Mouse (Mus musculus): ENCODE measurements at regions not wholly inside any gene's neighbourhood (a gene's known extent, or its start where the extent isn't known, plus 50 kb on each side); places are given as distances from the start of the nearest gene placed in this dataset.

DNA sequence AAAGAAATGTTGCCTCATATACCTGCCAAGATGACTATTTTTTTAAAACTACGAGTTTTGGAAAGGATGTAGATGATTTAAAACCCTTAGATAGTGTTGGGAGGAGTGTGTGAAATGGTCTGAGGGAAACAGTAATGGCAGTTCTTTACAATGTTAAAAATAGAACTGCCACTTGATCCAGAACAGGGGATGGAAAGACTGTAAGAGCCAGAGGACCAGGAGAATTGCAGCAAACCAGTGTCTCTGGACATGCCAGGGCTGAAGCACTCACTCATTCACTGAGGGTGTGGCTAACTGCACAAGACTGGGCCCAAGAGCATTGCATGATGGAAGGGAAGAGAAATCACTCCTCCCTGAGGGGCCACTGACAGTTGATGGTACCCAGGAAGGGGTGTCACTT, 53.9 kb upstream of the Rasgef1b start:
- TF ChIP-seq POLR2A (IDR thresholded peaks at IDR 0.05; ENCODE audit: borderline replicate concordance, insufficient read depth, low read length) (no peak), CTCF (IDR thresholded peaks at IDR 0.05; ENCODE audit: borderline replicate concordance, insufficient read depth, low read depth, low read length) (no peak)
- H3K27me3 ChIP-seq (ENCODE audit: control insufficient read depth, insufficient read depth, low read length) = no peaks in the 10 kb centered on the region
- H3K4me1 ChIP-seq (ENCODE audit: control insufficient read depth, insufficient read depth, low read length) = no peaks in the 10 kb centered on the region
- H3K27ac ChIP-seq (ENCODE audit: insufficient read depth, low read length) = no peak overlapping the region
- 88% methylated on average over 1 of the region's 1 CpGs for WGBS
- no peak for DNase-seq
- no peak overlapping the region for H3K4me3 ChIP-seq (replicated peaks; ENCODE audit: insufficient read depth, low read depth, low read length)

DNA sequence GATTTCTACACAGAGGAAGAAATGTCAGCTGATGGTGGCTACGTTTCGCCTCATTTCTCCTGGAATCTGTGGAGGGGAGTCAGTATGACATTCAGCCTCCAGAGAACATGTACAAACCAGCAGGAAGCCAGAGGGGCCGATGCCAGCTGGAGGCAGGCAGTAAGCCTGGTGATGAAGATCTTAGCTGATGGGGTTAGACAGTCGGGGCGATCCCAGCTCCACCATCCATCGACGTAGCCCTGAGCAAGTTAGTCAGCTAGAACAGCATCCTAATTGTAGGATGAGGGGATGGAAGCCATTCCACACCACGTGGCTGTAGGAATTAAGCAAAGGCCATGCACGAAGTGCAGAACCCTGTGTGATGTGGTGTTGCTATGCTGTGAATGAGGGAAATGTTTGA, 57.0 kb upstream of the Rasgef1b start:
- 36% methylated on average over 9 of the region's 9 CpGs for WGBS
- Histone ChIP-seq H3K27ac (ENCODE audit: insufficient read depth, low read length) (no peak overlapping the region), H3K27me3 (ENCODE audit: control insufficient read depth, insufficient read depth, low read length) (no peaks in the 10 kb centered on the region; the same call in 1 of the 2 replicates), H3K4me1 (ENCODE audit: control insufficient read depth, insufficient read depth, low read length) (no peaks in the 10 kb centered on the region), H3K4me3 (replicated peaks; ENCODE audit: insufficient read depth, low read depth, low read length) (no peak overlapping the region)
- DNase-seq = no peak
- TF ChIP-seq POLR2A (IDR thresholded peaks at IDR 0.05; ENCODE audit: borderline replicate concordance, insufficient read depth, low read length) = no peak
- no peak for TF ChIP-seq CTCF (IDR thresholded peaks at IDR 0.05; ENCODE audit: borderline replicate concordance, insufficient read depth, low read depth, low read length)

DNA sequence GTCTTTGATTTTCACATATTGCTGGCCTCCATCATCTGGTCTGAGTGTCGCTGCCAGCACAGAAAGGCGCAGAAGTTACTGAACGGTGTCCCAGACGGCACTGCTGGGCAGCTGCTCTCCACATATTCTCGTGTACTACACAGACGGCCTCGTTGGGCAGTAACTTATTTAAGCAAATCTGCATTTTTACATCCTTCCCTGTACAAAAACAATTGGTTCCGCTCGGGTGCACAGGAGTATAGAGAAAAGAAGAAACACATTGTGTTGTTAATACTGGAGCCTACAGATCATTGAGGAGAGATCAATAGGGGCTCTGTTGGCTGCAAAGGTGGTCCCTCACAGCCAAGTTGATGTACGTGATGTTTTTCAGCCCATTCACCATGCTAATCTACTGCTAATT, 58.4 kb upstream of the Rasgef1b start:
- no peak overlapping the region for H3K27ac ChIP-seq (ENCODE audit: insufficient read depth, low read length)
- 26% methylated on average over 10 of the region's 10 CpGs for WGBS
- TF ChIP-seq CTCF (IDR thresholded peaks at IDR 0.05; ENCODE audit: borderline replicate concordance, insufficient read depth, low read depth, low read length) = no peak
- TF ChIP-seq POLR2A (IDR thresholded peaks at IDR 0.05; ENCODE audit: borderline replicate concordance, insufficient read depth, low read length) = no peak
- no peak for DNase-seq
- no peaks in the 10 kb centered on the region; the same call in 1 of the 2 replicates for H3K27me3 ChIP-seq (ENCODE audit: control insufficient read depth, insufficient read depth, low read length)
- no peaks in the 10 kb centered on the region for H3K4me1 ChIP-seq (ENCODE audit: control insufficient read depth, insufficient read depth, low read length)
- no peak overlapping the region for H3K4me3 ChIP-seq (replicated peaks; ENCODE audit: insufficient read depth, low read depth, low read length)

DNA sequence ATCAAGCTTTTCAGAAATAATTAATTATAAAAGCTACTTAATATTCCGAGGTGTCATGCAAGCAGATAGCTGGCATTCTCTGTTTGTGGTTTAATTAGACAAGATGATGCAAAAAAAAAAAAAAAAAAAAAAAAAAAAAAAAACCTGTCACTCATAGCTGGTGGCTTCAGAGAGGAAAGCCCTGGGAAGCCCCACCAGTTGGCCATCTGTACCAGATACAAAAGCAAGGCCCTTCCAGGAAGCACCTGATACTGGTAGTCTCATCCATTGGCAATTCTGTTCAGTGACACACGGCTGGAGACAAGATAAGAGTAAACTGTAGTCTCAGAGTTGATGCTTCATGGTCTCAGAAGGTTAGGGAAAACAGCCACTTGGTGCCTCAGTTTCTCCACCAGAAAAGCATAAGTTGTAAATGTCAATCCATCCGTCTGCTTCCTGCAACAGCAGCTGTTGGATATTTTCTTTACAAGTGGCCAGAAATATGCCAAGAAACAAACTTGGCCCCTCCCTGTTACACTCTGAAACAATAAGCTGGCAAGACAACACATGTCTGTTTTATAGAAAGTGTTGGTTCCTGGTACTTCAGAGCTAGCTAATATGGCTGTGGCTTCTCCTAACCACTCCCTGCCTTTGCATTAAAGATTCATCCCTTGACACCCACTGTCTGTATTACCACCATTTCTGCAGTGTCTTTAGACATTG, 59.0 kb upstream of the Rasgef1b start:
- no peak for DNase-seq
- Histone ChIP-seq H3K27me3 (ENCODE audit: control insufficient read depth, insufficient read depth, low read length) (no peaks in the 10 kb centered on the region; the same call in 1 of the 2 replicates), H3K27ac (ENCODE audit: insufficient read depth, low read length) (no peak overlapping the region), H3K4me1 (ENCODE audit: control insufficient read depth, insufficient read depth, low read length) (no peaks in the 10 kb centered on the region), H3K4me3 (replicated peaks; ENCODE audit: insufficient read depth, low read depth, low read length) (no peak overlapping the region)
- 44% methylated on average over 3 of the region's 3 CpGs for WGBS
- TF ChIP-seq CTCF (IDR thresholded peaks at IDR 0.05; ENCODE audit: borderline replicate concordance, insufficient read depth, low read depth, low read length) (no peak), POLR2A (IDR thresholded peaks at IDR 0.05; ENCODE audit: borderline replicate concordance, insufficient read depth, low read length) (no peak)

DNA sequence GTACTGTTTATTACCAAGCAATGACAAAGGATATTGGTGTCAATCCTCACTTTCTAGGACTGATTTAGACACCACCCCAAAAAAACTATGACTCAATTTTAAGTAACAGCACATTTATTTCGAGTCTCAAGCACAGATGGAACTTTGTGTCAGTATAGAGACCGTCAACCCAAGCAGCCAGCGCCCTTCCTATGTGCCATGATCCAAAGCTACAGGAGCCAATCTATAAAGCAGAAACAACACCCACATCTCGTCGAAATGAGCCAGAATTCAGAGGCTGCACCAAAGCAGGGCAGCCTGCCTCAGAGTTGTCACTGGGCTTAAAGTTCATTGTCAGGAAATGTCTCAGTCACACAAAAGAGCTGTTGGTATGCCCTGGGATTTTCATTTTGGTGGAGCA, 61.9 kb upstream of the Rasgef1b start:
- no peak for TF ChIP-seq POLR2A (IDR thresholded peaks at IDR 0.05; ENCODE audit: borderline replicate concordance, insufficient read depth, low read length)
- TF ChIP-seq CTCF (IDR thresholded peaks at IDR 0.05; ENCODE audit: borderline replicate concordance, insufficient read depth, low read depth, low read length) = no peak
- H3K4me1 ChIP-seq (ENCODE audit: control insufficient read depth, insufficient read depth, low read length) = no peaks in the 10 kb centered on the region
- H3K27me3 ChIP-seq (ENCODE audit: control insufficient read depth, insufficient read depth, low read length) = no peaks in the 10 kb centered on the region; the same call in 1 of the 2 replicates
- DNase-seq = no peak
- no peak overlapping the region for H3K27ac ChIP-seq (ENCODE audit: insufficient read depth, low read length)
- H3K4me3 ChIP-seq (replicated peaks; ENCODE audit: insufficient read depth, low read depth, low read length) = no peak overlapping the region
- 89% methylated on average over 5 of the region's 5 CpGs for WGBS

DNA sequence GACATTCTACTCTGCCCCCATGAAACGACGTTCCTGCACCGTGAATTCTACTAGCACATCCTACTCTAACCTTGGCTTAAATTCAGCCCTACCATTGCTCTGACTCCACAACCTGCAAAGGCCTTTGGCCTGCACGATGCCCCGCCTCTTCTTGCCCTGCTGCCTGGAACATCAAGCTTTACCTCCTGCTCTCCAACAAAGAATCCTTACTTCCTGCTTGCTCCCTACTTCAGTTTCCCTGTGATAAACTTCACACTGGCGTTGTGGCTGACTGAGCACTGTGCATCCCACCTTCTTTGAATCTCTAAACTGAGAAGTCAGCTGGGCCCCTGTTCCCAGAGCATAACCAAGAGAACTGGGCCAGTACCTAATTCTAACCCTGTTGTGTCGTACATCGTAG, 71.7 kb upstream of the Rasgef1b start:
- Histone ChIP-seq H3K4me1 (ENCODE audit: control insufficient read depth, insufficient read depth, low read length) (no peaks in the 10 kb centered on the region), H3K27me3 (ENCODE audit: control insufficient read depth, insufficient read depth, low read length) (no peaks in the 10 kb centered on the region), H3K27ac (ENCODE audit: insufficient read depth, low read length) (no peak overlapping the region), H3K4me3 (replicated peaks; ENCODE audit: insufficient read depth, low read depth, low read length) (no peak overlapping the region)
- WGBS = 73% methylated on average over 8 of the region's 8 CpGs
- no peak for DNase-seq
- TF ChIP-seq CTCF (IDR thresholded peaks at IDR 0.05; ENCODE audit: borderline replicate concordance, insufficient read depth, low read depth, low read length) (no peak), POLR2A (IDR thresholded peaks at IDR 0.05; ENCODE audit: borderline replicate concordance, insufficient read depth, low read length) (no peak)

DNA sequence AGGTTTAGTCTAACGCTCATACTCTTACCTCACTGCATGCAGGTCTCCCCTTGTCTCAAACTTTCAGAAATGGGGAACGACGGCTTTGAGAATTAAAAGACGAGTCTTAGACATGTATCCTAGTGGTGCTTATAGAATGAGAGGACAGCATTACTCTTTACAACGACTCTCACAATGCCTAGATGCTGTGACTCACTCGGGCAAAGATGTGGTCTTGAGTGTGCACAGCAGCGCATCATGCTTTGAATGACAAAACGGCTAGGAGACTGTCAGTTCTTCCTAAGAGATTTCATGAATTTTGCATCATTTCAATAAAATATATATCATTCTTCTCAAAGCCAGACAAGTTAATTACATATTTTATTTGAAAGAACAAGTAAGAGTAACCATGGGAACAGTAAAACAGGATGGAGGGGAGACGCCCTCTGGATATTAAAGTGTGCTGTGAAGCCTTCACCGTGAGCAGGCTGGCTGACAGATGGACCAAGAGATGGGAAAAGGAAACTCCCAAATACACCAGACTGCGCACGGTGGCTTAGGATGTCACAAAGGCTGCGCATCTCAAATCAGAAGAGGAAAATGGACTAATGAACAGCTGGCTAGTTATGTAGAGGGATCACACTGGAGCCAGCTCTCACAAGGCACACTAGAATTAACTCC, 73.1 kb upstream of the Rasgef1b start:
- 46% methylated on average over 13 of the region's 13 CpGs for WGBS
- H3K27ac ChIP-seq (ENCODE audit: insufficient read depth, low read length) = no peak overlapping the region

DNA sequence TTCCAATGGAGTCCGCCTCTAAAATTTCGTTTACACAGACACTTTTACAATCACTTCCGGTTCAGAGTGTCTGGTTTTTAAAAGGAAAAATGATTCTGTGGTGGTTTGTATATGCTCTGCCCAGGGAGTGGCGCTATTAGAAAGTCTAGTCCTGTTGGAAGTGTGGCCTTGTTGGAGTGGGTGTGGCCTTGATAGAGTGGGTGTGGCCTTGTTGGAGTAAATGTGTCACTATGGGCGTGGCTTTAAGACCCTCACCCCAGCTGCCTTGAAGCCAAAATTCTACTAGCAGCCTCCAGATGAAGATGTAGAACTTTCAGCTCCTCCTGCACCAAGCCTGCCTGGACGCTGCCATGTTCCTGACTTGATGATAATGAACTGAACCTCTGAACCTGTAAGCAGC, 79.2 kb upstream of the Vamp9 start:
- TF ChIP-seq CTCF (IDR thresholded peaks at IDR 0.05; ENCODE audit: borderline replicate concordance, insufficient read depth, low read depth, low read length) = no peak
- no peak for TF ChIP-seq POLR2A (IDR thresholded peaks at IDR 0.05; ENCODE audit: borderline replicate concordance, insufficient read depth, low read length)
- Histone ChIP-seq H3K27ac (ENCODE audit: insufficient read depth, low read length) (no peak overlapping the region), H3K27me3 (ENCODE audit: control insufficient read depth, insufficient read depth, low read length) (no peaks in the 10 kb centered on the region), H3K4me1 (ENCODE audit: control insufficient read depth, insufficient read depth, low read length) (no peaks in the 10 kb centered on the region), H3K4me3 (replicated peaks; ENCODE audit: insufficient read depth, low read depth, low read length) (no peak overlapping the region)
- 91% methylated on average over 6 of the region's 6 CpGs for WGBS
- no peak for DNase-seq

More for the DNA sequence above, 73.1 kb upstream of the Rasgef1b start:
- H3K4me3 ChIP-seq (replicated peaks; ENCODE audit: insufficient read depth, low read depth, low read length) = no peak overlapping the region
- no peak for DNase-seq
- H3K27me3 ChIP-seq (ENCODE audit: control insufficient read depth, insufficient read depth, low read length) = no peaks in the 10 kb centered on the region
- H3K4me1 ChIP-seq (ENCODE audit: control insufficient read depth, insufficient read depth, low read length) = no peaks in the 10 kb centered on the region
- TF ChIP-seq POLR2A (IDR thresholded peaks at IDR 0.05; ENCODE audit: borderline replicate concordance, insufficient read depth, low read length) = no peak
- no peak for TF ChIP-seq CTCF (IDR thresholded peaks at IDR 0.05; ENCODE audit: borderline replicate concordance, insufficient read depth, low read depth, low read length)

Data from cerebellum, adult 2 months (tissue).